In the genomic region with DNA sequence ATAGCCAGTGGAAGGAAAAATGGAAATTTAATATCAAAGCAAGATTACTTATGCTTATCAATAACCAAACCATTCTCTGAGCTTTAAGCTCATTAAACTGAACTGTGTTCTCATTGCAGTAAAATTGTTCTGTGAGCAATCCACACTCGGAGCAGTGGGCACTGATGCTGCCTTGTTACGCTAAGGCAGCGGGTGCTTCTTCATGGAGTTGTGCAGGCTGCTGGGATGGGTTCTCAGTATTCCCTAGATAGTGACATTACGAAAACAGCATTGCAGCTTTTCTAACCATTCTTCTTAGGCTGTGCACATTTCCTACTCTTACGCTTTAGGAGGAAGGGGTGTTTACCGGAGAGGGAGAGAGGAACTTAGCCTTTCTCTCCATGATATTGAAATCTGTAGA, we compare ENCODE assay signal across 30 mouse cellular contexts.
DNase-seq lines count a peak whose midpoint lies in the region; ATAC-seq lines count a peak whose summit lies in the region.
"Had no signal": no experiment of that assay in that cellular context is flagged by ENCODE, and none has a peak within 500 bp of the region (broad histone marks: within the 10 kb centered on the region; RNA-seq: fewer than 3 reads in every experiment).

No protein-coding gene starts in this region.

- no peak for DNase-seq in midbrain, embryonic 11.5 days (ENCODE audit: low spot score, missing footprints)
- peak; percentile 46 for DNase-seq in forebrain, embryonic 14.5 days (ENCODE audit: low spot score)
- no peak for DNase-seq in cerebellum, adult 9-10 months
- no peak for DNase-seq in adrenal gland, postnatal 4 days (ENCODE audit: low spot score in 2 of 2)
- DNase-seq in thymus, postnatal 14 days: no peak
- DNase-seq: adrenal gland, postnatal 14 days; cerebellum, adult 2 months; cerebellum, postnatal 36 days; gastrocnemius, adult 2 months; gastrocnemius, postnatal 36 days; heart, adult 18-20 months; heart, postnatal 4 days; kidney, adult 9 months; kidney, postnatal 10 days; layer of hippocampus, postnatal 36 days; liver, embryonic 13.5 days; lung, adult 18-20 months; spleen, adult 18-20 months; thymus, adult 18-20 months; thymus, postnatal 36 days had no signal

- H3K27me3 ChIP-seq in midbrain, embryonic 13.5 days: no peaks in the 10 kb centered on the region
- no peaks in the 10 kb centered on the region for H3K27me3 ChIP-seq in midbrain, embryonic 11.5 days (ENCODE audit: control insufficient read depth, insufficient read depth, low read length)
- no peaks in the 10 kb centered on the region for H3K27me3 ChIP-seq in forebrain, embryonic 14.5 days (replicated peaks; ENCODE audit: control insufficient read depth, insufficient read depth, low read length)
- no peaks in the 10 kb centered on the region for H3K27me3 ChIP-seq in limb, embryonic 12.5 days
- H3K27me3 ChIP-seq: heart, embryonic 12.5 days; limb, embryonic 15.5 days; liver, embryonic 13.5 days; Patski had no signal

- H3K9me3 ChIP-seq in midbrain, embryonic 13.5 days: no peaks in the 10 kb centered on the region
- H3K9me3 ChIP-seq in midbrain, embryonic 11.5 days (ENCODE audit: control insufficient read depth, low read length): no peaks in the 10 kb centered on the region
- no peaks in the 10 kb centered on the region for H3K9me3 ChIP-seq in forebrain, embryonic 14.5 days (replicated peaks; ENCODE audit: control insufficient read depth, low read length)
- no peaks in the 10 kb centered on the region for H3K9me3 ChIP-seq in limb, embryonic 12.5 days
- H3K9me3 ChIP-seq: heart, embryonic 12.5 days; limb, embryonic 15.5 days; liver, embryonic 13.5 days had no signal

- H3K9ac ChIP-seq in midbrain, embryonic 13.5 days (replicated peaks): no peak overlapping the region
- H3K9ac ChIP-seq in midbrain, embryonic 11.5 days (ENCODE audit: low read length): no peak overlapping the region
- H3K9ac ChIP-seq in forebrain, embryonic 14.5 days (ENCODE audit: low read length): peak overlapping the region; percentile 14
- H3K9ac ChIP-seq in limb, embryonic 12.5 days (replicated peaks): no peak overlapping the region
- H3K9ac ChIP-seq: heart, embryonic 12.5 days; hindbrain, embryonic 14.5 days; limb, embryonic 15.5 days; liver, embryonic 13.5 days had no signal

- no peak for ATAC-seq in midbrain, embryonic 13.5 days
- ATAC-seq in midbrain, embryonic 11.5 days (ENCODE audit: low FRiP score): no peak
- peak; percentile 56 for ATAC-seq in forebrain, embryonic 14.5 days
- no peak for ATAC-seq in limb, embryonic 12.5 days (ENCODE audit: insufficient number of reproducible peaks, insufficient read depth, low FRiP score, low TSS enrichment, low read depth)
- ATAC-seq: intestine, postnatal 0 days; lung, postnatal 0 days; Patski had no signal

- no peak overlapping the region for H3K4me2 ChIP-seq in midbrain, embryonic 13.5 days (replicated peaks)
- no peak overlapping the region for H3K4me2 ChIP-seq in midbrain, embryonic 11.5 days
- H3K4me2 ChIP-seq in forebrain, embryonic 14.5 days (ENCODE audit: low read length): peak overlapping the region; percentile 31; the same call in 1 of the 2 replicates
- peak overlapping the region; percentile 41 for H3K4me2 ChIP-seq in limb, embryonic 12.5 days
- H3K4me2 ChIP-seq: heart, embryonic 12.5 days; hindbrain, embryonic 14.5 days; limb, embryonic 15.5 days; liver, embryonic 13.5 days had no signal

- H3K36me3 ChIP-seq in midbrain, embryonic 13.5 days: no peaks in the 10 kb centered on the region
- H3K36me3 ChIP-seq in midbrain, embryonic 11.5 days (ENCODE audit: control insufficient read depth, insufficient read depth, low read length): no peaks in the 10 kb centered on the region
- H3K36me3 ChIP-seq in forebrain, embryonic 14.5 days (ENCODE audit: control insufficient read depth, insufficient read depth, low read length): no peaks in the 10 kb centered on the region
- H3K36me3 ChIP-seq in limb, embryonic 12.5 days: no peaks in the 10 kb centered on the region
- H3K36me3 ChIP-seq: liver, embryonic 13.5 days had no signal

- no peaks in the 10 kb centered on the region; the same call in 1 of the 2 replicates for H3K4me1 ChIP-seq in midbrain, embryonic 13.5 days (replicated peaks)
- no peaks in the 10 kb centered on the region for H3K4me1 ChIP-seq in midbrain, embryonic 11.5 days (ENCODE audit: control insufficient read depth, insufficient read depth, low read length)
- no peaks in the 10 kb centered on the region for H3K4me1 ChIP-seq in forebrain, embryonic 14.5 days (ENCODE audit: control insufficient read depth, insufficient read depth, low read length)
- H3K4me1 ChIP-seq in limb, embryonic 12.5 days (replicated peaks): peaks cover 15% of the 10 kb centered on the region
- H3K4me1 ChIP-seq: heart, embryonic 12.5 days; liver, embryonic 13.5 days had no signal

- H3K4me3 ChIP-seq in midbrain, embryonic 13.5 days (replicated peaks): no peak overlapping the region
- H3K4me3 ChIP-seq in midbrain, embryonic 11.5 days (ENCODE audit: low read depth, low read length): no peak overlapping the region
- H3K4me3 ChIP-seq in forebrain, embryonic 14.5 days (ENCODE audit: low read depth, low read length): no peak overlapping the region
- no peak overlapping the region for H3K4me3 ChIP-seq in limb, embryonic 12.5 days (replicated peaks)
- H3K4me3 ChIP-seq: gastrocnemius, adult 2 months; heart, embryonic 12.5 days; limb, embryonic 15.5 days; liver, embryonic 13.5 days had no signal

- peak overlapping the region; percentile 36; the same call in 1 of the 2 replicates for H3K27ac ChIP-seq in midbrain, embryonic 13.5 days
- no peak overlapping the region for H3K27ac ChIP-seq in midbrain, embryonic 11.5 days (ENCODE audit: low read depth, low read length)
- 0 out of 2 replicates have a peak overlapping the region, but pooled peaks have one; percentile 36 for H3K27ac ChIP-seq in forebrain, embryonic 14.5 days (ENCODE audit: low read depth, low read length)
- H3K27ac ChIP-seq in limb, embryonic 12.5 days: no peak overlapping the region
- H3K27ac ChIP-seq: gastrocnemius, adult 2 months; hindbrain, embryonic 14.5 days; limb, embryonic 15.5 days; liver, embryonic 13.5 days; macrophage; stomach, postnatal 0 days had no signal

- 72% methylated on average over 6 of the region's 6 CpGs for WGBS in midbrain, embryonic 13.5 days
- WGBS in midbrain, embryonic 11.5 days: 82% methylated on average over 6 of the region's 6 CpGs
- 58% methylated on average over 6 of the region's 6 CpGs for WGBS in forebrain, embryonic 14.5 days
- 53% methylated on average over 6 of the region's 6 CpGs for WGBS in limb, embryonic 12.5 days

Comparison
In these comparisons a context has a peak if more than half of its experiments do, and no peak if none do; other contexts are left out.
1. H3K27ac ChIP-seq: peak in midbrain, embryonic 13.5 days (single experiment) and forebrain, embryonic 14.5 days (single experiment); none in midbrain, embryonic 11.5 days (single experiment) and limb, embryonic 12.5 days (single experiment).
2. H3K4me2 ChIP-seq: peak in forebrain, embryonic 14.5 days (single experiment) and limb, embryonic 12.5 days (single experiment); none in midbrain, embryonic 13.5 days (single experiment) and midbrain, embryonic 11.5 days (single experiment).